Mouse (Mus musculus) heart, postnatal 4 days (tissue): ENCODE measurements at regions not wholly inside any gene's neighbourhood (a gene's known extent, or its start where the extent isn't known, plus 50 kb on each side); places are given as distances from the start of the nearest gene placed in this dataset.

Experiments
- DNase-seq: peaks from one replicate; pipeline ENCODE4 v3.0.0; 2021

DNA sequence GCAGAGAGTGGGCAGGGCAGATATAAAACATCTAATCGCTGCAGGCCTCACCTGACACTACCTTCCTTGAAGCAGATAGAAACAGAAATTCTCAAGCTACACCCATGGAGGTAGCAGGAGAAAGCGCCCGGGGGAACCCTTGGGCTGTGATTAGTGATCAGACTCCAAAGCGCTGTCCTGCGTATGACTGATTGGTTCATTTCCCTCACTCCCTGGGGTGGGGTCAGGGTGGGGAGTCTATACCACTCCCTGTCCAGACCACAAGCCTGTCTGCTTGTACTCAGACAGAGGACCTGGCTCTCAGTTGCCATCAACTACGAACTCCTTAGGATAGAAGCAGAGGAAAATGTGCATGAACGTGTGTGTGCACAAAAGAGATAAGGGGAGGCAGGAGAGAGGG, 77.7 kb downstream of the Gm826 start:
- DNase-seq = no peak

GRCm38 (mm10) chr2:160250228-160250627, 83.7 kb downstream of the Gm826 start:
- DNase-seq = no peak

- DNase-seq = no peak
Measured at GRCm38 (mm10) chr2:160249104-160250093, 84.6 kb downstream of the Gm826 start.

DNA sequence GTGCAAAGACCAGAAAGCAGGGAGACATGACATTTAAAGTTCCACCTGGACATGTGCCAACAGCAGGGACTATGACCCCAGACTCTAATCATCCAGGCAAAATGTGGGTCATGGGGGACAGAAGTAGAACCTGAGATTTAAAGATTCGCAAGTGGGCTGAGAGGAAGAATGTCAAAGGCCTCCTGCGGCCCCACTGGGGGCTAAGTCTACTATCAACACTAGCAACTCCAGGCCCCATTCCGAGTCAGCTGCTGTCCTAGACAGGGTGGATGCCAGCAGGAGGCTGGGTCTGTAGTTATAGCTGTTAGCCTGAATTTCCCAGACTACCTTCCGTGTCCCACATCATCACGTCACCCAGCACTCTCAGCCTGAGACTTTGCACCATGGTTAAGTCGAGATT, 86.7 kb downstream of the Gm826 start:
- DNase-seq = no peak

- DNase-seq = no peak
Measured at GRCm38 (mm10) chr2:160246356-160246755, 87.6 kb downstream of the Gm826 start.

DNA sequence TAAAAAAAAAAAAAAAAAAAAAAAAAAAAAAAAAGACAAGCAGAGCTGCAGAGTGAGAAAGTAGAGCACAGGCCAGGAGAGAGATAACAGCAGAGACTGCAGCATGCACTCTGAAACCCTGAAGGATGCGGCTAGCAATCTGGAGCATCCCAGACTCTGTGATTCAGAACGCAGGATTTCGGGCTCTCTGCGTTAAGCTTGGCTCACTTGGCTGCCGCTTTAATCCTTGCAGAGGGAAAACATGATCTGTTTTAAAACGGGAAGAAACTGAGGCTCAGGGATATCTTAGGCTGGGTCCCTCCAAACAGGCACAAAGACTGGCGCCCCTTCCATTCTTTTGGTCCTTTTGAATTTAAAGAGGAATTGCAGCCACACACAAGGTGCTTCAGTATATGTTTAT, 89.1 kb downstream of the Gm826 start:
- DNase-seq = no peak

DNA sequence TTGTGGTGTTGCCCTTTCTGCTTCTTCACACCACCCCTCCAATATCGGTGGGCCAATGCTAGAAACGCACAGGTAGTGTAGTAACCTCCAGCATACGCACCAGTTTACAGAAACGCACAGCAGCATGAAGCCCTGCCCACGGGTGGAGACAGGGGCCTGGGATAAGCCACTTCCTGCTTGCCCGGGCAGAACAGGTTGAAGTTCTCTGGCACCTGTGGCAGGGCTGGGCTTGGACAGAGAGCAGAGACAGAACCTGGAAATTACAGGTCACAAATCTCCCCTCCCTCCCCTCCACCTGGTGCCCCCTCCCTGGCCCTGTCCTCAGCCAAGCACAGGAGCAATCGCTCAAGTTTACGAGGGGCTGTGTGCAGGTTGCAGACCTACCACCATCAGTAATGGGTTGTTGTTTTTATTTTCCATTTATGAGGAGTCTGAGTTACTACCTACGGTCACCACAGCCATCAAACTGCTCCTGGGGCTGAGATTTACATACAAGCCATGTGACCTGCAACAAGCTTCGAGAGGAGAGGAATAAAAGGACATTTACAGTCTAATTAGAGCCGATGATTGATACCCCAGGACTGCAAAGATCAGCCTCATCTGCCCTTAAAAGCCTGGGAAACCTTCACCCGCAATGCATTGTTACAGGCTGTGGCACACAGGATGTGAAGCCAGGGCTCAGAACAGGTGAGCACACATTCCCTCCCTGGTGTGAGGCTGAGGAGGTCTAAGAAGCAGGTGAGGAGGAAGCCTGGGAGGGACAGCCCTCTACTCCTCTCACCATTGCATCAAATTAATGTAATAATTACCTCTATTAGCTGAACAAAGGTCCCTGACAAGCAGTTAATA, 93.2 kb downstream of the Gm826 start:
- no peak for DNase-seq

GRCm38 (mm10) chr2:160237436-160238104, 96.4 kb downstream of the Gm826 start:
- no peak for DNase-seq

- no peak for DNase-seq
Measured at GRCm38 (mm10) chr2:160236806-160237205, 97.2 kb downstream of the Gm826 start.

GRCm38 (mm10) chr2:160230786-160231185, 103.2 kb downstream of the Gm826 start:
- DNase-seq = no peak

DNA sequence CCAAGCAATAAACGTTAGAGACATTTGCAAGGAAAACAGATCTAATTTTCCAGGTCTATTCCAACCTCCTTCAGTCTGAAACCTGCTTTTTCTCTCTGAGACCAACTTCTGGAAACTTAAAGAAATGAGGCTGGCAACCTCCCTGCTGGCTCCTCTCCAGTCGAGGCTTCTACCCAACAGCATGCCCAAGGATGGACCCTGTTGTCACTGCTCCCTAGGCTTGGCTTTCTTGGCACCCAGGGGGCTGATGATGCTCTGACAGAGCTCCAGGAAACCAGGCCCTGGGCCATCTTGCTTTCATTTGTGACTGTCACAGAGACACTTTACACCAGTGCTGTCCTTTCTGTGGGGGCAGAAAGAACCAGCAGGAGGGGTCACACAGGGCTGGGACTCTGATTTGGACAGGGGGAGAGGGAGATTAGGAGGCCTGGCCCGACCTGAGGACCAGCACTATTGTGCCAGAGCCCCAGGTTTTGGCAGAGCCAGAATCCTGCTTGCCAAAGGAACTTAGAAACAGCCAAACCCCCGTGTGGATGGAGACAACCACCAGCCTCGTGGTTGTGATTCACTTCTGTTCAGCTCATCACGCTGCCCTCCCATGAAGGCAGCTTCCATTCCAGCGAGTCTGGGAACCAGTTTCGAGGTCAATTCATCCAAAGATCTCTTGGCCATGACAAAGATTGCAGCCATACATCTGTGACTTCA, 105.5 kb downstream of the Gm826 start:
- no peak for DNase-seq

GRCm38 (mm10) chr2:160225450-160225849, 108.5 kb downstream of the Gm826 start:
- DNase-seq = no peak

- no peak for DNase-seq
Measured at GRCm38 (mm10) chr2:160223366-160223765, 110.6 kb downstream of the Gm826 start.

DNA sequence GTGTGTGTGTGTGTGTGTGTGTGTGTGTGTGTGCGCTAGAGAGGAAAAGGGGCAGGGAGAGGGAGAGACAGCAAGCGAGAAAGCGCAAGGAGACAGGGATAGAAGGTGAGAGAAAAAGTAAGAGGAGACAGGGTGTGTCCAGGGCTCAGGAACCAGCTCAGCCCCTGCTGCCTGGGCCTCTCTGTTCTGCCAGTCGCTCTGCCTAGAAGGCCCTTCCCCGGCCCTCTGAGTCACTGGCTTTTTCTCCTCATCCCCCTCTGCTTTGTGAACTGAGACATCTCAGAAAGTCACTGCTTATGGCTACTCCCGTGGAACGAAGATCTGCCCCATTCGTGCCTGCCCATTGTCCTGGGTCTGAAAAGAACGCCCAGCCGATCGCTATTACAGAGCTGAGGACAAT, 112.2 kb downstream of the Gm826 start:
- no peak for DNase-seq

DNA sequence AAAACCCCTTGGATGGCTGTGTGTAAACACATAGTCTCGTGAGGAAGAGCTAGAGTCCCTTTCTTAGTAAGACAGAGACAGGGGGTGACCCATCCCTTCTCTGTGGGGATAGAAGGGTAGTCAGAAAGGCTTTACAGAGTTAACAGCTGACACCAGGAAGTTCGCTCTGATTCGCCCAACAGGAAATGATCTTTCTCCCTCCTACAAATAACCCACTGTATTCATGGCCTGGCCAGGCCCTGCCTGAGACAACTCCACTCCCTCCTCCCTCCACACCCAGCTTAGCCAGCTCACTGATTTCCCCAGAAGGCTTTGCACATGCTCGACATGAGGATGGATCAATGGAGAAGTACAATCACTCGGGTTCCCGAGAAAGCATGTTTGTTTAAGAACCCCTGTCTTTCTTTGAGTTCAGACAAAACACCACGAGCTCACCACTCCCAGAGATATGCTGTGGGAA, 113.4 kb downstream of the Gm826 start:
- no peak for DNase-seq

- DNase-seq = no peak
Measured at GRCm38 (mm10) chr2:160214032-160214812, 119.7 kb downstream of the Gm826 start.

GRCm38 (mm10) chr2:160210507-160210906, 123.5 kb downstream of the Gm826 start:
- no peak for DNase-seq

DNA sequence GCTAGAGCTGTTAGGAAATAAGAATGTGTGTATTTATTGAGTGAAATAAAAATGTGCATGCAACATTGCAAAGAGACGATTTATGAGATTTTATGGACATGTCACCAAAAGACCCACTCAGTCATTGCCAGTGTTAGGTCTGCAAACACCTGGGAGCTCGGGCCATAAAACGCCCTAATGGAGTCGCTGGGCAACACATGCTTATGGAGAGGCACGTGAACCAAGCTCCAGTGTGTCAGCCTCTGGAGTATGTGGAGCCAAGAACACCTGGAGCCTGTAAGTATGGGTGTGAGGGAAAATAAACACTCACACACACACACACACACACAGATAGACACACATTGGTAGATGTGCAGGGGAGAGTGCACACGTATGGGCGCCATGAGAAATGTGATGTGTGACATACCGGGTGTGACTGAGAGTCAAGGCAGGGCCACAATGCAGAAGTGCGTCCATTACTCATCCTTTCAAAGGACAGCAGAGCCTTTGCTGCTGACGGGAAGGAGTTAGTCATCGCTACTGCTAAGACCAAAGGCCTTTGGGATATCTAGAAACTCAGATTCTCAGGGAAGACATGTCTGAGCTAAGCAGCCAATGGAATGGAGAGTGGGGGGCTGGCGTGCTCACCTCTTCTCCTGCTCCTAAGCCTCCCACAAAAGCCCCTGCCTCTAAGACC, 124.2 kb downstream of the Gm826 start:
- no peak for DNase-seq

DNA sequence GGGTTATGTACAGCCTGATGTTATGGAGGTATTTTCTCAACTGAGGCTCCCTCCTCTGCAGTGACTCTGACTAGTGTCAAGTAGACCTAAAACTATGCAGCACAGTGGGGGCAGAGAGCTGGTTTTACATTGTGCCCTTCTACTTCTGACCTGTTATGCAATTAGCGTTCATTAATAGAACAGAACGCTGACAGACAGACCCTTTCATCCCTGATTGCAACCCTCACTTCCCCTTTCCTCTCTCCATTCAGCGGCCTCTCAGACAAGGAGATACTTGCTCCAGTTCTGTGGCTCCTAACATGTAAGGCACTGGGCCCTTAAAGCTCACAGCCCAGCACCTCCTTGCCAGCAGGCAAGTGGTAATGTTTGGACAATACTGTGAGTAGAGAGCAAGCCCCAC, 125.7 kb downstream of the Gm826 start:
- no peak for DNase-seq

- DNase-seq = no peak
Measured at GRCm38 (mm10) chr2:160207226-160207625, 126.7 kb downstream of the Gm826 start.

DNA sequence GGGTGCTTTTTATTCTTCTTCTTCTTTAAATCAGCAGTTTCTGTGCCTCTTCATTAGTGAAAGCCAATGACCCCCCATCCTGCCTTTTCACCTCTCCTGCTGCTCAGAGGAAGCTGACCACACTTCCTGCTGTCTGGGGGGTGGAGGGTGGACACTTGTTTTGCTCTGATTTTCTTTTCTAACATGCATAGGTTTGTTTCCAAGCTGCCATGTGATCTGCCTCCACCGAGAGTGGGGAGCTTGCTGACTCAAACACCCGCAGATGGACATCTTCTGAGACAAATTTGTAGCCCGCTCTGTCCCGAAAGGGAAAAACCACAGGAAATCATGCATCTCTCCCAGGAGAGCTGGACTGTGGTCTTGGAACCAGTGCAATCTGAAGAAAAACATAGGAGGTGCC, 141.3 kb downstream of the Gm826 start:
- DNase-seq = no peak
